Mouse (Mus musculus): ENCODE data around the gene Tradd.

The Tradd gene

DNA sequence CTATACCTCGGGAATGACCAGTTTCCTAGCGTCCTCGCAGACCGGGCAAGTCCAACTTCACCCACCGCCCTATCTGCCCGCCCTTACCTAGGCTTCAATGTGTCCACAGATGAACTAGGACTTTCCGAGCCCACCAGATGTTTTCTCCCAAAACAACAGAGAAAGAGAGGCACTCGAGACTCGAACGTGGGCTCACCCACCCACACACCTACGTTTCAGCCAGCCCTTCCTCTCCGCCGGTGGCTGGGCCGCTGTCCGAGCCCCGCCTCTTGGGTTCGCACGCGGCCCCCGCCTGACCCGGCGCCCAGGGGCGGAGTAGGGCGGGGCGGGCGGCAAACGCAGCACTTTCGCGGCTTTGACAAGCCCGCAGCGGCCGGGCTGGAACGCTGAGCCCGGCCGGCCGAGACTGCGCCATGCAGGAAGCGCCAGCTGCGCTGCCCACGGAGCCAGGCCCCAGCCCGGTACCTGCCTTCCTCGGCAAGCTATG, 5.1 kb upstream of the Tradd start, which contains the start of gene Hsf4:
TSS of gene Hsf4 (plus strand) at position 341 of the 487 bp plus-strand sequence.
- DNase-seq: peak; percentile 84

DNA sequence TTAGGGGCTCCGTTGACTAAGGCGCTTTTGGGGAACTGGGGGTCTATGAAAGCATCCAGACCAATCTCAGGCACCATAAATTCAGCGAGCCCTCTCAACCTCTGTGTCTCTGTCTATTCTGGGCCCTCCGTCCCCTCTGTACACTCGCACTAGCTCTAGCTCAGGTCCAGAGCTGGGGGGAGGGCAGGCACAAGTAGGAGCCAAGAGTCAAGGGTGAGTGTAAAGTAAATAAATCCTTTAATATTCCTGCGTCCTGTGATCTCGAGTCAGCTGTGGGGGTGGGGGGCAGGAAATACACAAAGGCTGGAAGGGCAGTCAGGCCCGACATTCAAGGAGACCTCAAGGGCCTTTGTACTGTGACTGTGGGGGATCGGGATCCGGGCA, 4.7 kb upstream of the Tradd start:
- peak; percentile 86 for DNase-seq

DNA sequence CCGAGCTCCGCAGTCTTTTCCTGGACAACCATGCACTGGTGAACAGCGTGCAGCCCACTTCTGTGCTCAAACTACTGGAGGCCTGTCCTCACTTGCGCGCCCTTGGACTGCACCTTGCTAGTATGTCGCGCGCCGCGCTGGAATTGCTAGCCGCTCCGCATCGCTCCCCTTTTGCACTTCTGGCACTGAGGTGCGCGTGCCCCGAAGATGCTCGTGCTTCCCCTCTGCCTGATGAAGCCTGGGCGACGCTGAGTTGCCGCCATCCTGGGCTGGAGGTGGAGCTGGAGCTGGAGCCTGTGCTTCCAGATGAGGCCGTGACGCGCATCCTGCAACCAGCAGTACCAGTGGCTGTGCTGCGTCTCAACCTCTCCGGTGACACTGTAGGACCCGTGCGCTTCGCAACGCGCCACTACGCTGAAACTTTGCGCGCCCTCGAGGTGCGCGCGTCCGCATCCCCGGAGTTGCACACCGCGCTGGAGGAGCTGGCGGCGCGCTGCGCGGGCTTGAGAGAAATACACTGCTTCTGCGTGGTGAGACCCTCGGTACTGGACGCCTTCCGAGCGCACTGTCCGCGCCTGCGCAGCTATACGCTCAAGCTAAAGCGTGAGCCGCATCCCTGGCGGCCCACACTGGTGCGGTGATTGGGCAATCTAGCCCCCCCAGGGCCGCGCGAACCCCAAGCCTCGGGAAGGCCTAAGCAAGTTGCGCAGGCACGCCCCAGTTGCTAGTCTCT, 4.1 kb upstream of the Tradd start:
- DNase-seq: peak; percentile 34

DNA sequence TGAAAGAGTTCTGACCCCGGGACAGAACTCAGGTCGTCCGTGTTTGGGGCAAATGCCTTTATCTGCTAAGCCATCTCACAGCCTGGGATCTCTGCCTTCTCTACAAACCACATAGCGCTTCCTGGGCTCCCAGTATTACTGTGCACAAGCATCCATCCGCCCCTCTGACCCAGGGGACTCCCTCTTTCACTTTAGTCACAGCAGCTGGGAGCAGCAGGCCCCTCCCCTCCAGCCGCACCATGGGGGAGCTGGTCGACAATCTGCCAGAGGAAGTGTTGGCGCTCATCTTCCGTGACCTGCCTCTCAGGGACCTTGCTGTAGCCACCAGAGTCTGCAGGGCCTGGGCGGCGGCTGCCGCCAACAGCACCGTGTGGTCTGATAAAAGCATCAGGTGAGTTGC, 2.4 kb upstream of the Tradd start:
- no peak for DNase-seq

DNA sequence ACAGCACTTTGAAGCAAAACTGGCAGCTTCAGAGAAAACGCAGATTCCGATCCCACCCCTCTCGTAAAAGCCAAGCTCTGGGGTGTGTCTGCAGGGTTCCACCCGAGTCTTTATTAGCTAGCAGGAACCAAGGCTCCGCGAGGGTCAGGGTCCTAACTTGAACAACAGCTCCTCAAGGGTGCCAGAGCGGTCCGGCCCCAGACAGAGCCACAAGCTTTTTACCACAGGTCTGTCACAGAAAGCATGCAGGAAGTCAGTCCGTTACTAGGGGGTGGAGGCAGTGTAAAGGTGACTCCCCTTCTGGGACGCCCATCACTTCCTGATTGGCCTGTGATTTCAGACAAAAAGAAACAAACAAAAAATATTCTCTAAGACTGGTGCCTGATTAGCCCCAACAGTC, 719 bp upstream of the Tradd start:
- peak; percentile 76 for DNase-seq

DNA sequence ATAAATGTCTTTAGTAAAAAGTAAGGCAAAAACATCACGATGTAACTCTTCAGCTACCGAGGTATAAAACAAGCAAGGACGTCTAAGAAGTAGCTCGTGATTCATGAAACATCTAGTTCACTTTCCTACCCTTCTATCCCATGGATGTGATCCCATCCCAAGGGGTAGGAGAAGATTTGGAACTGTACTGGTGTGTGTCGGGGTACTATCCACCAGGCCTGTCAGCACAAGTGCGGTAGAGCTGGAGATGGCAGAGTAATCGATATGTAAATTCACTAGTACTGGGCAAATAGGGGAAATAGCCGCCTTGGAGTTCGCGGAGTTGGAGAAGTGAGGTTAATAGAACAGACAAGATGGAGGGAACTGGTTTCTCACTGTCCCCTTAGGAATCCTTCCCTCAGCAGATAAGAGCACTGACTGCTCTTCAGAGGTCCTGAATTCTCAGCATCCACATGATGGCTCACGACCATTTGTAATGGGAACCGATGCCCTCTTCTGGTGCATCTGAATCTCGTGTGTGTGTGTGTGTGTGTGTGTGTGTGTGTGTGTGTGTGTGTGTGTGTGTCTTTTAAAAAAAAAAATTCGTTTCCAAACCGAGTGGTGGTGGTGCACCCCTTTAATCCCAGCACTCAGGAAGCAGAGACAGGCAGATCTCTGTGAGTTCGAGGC, 1.0 kb downstream of the Tradd start:
- no peak for DNase-seq

DNA sequence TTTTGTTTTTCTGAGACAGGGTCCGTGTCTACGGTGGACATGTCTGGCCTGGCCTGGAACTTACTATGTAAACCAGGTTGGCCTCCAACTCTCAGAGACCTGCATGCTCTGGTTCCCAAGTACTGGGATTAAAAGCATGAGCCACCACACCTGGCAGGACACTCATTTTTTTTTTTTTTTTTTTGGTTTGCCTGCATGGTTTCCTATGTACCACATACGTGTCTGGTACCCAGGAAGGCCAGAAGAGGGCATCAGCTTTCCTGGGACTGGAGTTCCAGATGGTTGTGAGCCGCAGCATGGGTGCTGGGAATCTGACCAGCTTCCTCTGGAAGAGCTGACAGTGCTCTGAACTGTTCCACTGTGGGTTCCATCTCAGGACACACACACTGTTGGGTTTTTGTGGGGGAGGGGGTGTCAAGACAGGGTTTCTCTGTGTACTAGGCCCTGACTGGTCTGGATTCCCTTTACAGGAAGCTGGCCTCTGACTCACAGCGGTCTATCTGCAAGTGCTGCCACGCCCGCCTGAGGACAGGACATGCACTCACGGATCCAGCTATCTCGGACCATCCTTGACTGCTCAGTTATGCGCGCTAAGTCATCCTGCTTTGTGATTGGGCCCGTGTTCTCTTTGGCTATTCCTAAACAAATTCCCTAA, 3.0 kb downstream of the Tradd start:
- DNase-seq: no peak

DNA sequence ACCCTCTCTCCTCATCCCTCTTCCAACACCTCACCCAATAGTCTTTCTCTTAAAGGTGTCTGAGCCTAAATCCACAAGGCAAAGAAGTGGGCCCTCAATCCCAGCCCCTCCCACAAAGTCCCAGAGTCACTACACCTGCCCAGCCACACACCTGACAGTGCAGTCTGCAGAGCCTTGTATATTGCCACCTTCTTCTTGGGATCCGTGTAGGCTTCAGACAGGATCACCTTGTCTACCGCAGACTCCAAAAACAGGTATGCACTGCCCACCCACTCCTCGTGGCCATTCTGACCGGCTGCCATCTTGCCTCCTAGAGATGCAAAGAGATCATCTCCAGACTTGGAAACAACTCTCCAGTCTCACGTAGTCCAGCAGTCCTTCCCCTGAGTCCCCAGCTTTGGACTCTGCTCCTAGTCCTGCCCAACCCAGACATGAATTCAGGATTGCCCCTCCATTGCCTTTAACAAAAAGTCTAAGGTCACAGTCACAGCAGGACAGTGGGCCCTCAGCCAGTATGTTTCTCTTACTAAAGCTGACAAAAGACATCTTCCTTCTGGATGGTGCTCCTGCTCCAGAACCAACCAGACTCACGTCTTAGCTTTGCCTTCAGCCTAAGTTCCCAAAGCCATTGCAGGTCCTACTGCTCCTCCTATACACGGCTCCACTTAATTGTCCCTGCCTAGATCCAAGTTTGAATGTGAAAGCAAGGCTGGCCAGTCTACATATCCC, 3.9 kb downstream of the Tradd start:
- DNase-seq: peak; percentile 64

DNA sequence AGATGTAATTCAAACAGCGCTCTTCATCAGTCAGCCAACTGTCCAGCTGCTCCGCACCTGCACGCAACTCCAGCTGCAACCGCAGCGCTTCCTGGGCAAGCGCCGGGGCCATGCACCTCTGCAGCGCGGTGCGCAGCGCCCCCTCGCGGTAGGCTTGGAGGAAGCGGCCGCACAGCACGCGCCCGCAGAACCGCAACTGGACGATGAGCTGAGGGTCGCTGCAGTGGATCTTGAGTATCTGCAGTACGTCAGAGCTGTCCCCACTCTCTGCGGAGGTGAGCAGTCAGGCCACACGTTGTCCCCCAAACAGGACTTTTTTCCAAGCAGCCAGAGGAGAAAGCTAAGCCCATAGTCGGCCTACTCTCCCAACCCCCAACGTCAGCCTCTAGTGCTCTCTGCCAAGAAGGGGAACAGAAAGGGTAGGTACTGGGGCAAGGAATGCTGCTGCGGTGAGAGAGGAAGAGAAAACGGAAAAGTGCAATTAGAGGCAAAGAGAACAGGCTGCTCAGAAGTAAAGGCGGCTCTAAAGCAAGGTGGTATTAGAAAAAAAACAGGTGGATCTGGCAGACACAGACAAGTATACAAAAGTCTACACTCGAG, 4.6 kb downstream of the Tradd start:
- DNase-seq: peak; percentile 77

DNA sequence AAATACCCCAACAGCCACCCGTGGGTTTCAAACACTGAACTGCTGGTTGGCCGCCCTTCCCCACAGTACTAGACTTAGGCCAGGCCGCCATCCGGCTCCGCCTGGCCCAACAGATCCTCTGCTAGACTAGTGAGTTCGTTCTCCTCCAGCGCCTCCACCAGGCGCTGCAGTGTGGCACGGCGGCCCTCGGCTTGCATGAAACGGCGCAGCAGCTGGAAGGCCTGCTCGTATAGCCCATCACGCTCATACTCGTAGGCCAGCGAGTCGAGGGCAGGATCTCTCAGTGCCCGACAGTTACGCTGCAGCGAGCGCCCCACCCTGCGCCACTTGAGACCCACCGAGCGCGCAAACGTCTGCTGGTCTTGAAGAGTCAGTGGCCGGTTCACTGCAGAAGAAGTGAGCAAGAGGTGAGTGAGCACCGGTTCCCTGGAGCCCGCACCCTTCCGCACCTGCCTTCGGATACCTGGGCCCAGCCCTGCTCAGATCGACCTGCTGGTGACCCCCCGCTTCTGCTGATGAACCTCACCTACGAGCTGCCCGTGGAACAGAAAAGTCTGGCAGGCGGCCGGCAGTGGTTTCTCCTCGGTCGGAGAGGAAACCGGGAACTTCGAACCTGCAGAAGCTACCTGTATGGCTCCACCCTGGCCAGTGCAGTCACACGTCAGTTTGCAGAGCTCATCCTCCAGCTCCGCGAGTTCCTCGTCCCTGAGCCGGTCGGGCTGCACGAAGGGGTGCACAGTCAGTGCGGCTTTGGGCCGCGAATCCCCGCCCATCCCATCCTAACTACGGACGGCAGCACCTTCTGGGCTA, 5.3 kb downstream of the Tradd start:
- peak; percentile 53 for DNase-seq

DNA sequence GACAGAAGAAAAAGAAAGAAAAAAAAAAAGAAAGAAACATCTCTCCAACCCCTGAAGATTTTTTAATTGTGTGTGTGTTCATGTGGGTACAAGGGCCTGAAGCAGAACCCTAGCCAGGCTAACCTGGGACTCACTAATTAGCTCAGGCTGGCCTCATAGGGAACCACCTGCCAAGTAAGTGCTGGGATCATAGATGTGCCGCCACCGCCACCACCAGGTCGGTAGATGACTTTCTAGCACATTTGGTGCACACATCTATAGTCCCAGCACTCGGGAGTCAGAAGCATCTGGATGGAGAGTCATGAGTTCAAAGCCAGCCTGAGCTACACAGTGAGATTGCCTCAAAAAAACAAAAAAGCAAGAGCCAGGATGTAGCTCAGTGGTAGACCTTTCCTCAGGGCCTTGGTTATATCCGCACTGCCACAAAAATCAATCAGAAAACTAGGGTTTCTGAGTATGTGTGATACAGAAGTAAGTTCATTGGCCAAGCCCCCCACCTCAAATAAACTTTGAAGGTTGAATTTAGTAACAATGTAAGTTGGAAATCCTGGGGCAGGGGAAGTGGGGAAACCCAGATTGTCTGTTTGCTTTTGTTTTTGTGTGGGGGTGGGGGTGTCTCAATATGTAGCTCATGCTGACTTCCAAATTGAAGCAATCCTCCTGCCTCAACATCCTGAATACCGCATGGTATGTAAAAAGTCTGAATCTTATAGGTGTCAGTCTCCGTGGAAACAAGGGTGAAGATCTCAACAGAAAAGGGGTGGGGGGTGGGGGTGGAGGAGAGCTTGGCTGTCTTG, 6.9 kb downstream of the Tradd start:
- DNase-seq: no peak

DNA sequence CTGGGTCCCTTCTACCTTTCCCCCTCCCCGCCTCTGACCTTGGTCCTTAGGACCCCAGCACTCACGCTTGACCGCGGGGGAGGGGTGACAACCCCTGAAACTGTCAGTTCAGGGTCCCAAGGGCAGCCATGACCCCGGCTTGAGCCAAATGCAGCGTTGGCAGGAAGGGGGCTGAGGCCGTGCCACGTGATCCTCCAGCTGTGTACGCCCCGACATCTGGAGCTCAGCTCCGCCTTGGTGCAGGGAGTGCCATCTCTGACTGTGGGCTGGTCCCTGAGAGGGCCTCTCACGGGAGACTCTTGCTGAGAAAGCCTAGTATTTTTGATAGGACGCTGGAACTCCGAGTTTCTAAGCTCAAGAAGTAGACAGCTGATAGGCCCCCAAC, 9.5 kb downstream of the Tradd start, which contains the start of gene B3gnt9:
TSS of gene B3gnt9 (minus strand) at position 188 of the 385 bp plus-strand sequence.
- DNase-seq: peak; percentile 78

DNA sequence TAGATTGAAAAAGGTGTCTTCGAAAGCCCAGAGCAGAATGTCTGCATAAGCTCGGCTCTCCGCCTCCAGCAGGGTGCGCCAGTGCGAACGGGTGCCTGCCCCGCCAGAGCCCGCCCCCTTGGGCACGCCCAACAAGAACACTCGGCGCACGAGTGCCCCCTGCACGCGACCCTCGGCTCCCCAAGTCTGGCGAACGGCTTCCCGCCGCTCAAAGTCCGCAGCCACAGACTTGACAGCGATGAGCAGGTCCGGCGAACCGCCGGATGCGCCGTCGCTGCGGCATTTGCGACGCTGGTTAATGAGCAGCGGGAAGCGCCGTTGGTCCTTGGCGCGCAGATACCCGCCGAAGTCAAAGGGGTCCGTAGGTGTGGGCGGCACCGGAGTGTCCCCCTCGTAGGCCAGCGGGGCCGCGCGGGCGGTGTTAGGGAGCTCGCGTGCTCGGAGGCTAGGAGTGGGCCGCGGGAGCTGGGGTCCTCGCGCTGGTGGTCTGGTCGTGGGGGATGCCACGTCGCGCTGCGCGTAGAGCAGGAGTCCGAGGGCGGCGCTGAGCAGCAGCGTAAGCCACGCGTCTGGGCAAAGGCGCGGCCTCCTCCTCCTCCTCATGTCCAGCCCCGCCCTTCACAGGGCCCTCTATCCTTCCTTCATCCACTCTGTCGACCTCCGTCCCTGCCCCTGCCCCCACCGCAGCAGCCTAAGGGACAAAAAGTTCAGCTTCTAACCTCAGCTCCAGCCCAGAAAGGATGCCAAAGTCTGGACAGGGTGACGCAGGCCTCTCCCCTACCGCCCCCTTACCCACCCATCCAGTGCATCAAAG, 10.1 kb downstream of the Tradd start:
- DNase-seq: peak; percentile 94

DNA sequence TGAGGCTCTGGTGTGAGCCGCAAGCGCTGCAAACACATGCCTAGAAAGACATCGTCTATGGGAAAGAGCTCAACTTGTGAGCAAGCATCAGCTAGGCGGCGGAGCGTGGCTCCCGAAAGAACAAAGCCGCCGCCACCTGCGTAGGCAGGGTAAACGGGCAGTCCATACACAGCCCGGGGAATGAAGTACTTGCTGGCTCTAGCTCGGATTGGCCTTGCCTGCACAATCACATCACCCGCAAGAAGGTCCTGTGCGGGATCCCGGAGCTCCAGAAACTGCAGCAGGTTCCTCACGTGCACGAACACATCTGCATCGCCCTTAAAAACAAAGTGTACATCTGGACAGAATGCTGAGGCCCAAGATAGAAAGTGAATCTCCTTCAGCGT, 10.7 kb downstream of the Tradd start:
- no peak for DNase-seq

DNA sequence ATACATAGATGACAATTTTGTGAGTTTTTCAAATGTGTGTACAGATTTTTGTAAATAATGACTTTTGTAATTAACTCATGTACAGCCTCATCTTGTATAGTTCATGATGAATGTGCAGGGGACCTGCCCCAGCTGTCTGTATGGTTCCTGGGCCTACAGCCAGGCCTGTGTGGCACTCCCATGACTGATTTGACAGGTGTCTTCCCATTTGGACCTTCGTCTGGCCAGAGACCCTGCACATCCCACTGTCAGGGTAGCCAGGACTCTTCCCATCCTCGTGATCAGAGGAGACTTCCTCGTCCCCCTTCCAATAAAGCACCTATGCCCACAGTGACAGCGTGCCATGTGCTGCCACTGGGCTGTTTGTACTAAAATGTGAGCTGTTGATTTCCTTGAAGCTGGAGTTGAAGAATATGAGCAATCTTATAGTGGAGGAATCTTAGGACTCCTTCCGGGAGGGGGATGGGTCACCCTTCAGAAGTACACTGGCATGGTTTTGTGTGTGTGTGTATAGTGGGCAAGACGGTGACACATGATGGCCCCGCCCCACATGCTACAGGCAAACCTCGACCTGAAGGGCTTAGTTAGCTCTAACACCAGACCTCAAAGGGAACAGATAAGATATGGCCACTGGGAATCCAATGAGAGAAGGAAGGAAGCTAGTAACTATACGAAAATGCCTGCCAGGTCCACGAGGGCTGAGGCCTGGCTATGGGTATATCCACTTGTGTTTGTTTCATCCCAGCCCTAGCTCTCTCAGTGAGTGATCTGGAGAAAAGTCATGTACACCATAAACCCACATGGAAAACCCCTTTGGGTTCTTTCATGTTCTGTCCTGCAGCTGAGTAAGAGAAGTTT, 11.5 kb downstream of the Tradd start:
- no peak for DNase-seq

DNA sequence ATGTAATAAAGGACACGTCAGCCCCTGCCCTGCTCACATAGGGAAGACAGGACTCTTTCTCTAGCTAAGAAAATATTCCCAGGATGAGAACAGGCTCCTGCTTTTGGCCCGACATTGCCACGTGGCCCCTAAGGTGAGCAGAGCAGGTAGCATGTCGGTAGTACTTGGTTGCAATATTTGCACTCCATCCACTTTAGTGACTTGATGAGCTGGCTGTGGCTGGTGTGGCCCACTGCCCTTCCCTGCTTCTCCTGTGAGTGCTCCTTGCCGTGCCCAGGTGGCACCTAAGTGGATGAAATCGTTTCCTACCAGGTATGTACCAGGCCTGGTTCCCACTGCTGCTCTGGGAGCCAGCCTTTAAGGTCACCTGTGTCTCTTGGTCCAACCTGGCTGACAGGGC, 12.5 kb downstream of the Tradd start:
- peak; percentile 67 for DNase-seq

DNA sequence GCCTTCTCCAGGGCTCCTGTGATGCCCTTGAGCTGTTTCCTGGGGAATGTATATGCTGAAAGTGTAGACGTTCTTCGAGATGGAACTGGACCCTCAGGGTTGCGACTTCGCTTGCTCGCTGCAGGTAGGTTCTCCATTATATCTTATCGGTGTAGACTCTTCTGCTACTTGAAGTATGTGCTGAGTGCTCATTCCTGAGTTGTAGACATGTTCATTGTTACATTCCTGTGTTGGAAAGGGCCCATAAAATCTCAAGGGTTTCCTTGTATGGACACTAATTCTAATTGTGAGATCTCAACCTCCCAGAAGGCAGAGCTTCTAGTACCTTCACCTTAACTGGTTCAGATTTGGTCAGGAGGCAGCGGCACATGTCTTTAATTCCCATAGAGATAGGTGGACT, 23.4 kb downstream of the Tradd start:
- peak; percentile 72 for DNase-seq

DNA sequence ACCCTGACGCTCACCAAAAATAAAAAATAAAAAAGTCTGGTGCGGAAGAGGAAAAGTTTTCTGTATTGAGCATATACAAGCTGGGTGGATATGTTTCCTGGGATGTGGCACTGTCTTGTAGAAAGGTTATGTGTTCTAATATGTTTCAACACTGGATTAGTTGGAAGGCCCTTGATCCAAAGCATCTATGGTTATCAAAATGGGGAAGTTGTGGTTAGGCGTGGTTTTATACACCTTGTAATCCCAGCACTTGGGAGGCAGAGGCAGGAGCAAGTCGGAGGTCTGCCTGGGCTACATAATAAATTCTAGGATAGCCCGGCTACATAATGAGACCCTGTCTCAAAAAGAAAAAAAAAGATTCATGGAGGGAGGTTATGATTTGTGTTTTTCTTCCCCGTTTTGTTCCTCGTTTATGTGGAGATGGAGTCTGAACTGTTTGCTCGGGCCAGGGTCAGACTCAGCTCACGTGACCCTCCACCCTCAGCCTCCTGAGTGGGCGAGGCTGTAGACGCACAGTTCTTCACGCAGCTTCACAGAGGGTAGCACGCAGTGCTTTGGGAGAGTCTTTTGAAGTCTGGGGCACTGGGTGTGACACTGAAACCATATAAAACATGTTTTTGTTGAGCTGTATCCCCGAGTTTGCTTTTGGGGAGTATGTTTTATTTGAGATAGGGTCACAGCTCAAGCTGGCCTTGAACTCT, 26.8 kb downstream of the Tradd start:
- DNase-seq: no peak

All from lung, postnatal 36 days (tissue).